Mouse (Mus musculus): Measurements from ENCODE around the gene Rnf121.

Gene Rnf121

DNA sequence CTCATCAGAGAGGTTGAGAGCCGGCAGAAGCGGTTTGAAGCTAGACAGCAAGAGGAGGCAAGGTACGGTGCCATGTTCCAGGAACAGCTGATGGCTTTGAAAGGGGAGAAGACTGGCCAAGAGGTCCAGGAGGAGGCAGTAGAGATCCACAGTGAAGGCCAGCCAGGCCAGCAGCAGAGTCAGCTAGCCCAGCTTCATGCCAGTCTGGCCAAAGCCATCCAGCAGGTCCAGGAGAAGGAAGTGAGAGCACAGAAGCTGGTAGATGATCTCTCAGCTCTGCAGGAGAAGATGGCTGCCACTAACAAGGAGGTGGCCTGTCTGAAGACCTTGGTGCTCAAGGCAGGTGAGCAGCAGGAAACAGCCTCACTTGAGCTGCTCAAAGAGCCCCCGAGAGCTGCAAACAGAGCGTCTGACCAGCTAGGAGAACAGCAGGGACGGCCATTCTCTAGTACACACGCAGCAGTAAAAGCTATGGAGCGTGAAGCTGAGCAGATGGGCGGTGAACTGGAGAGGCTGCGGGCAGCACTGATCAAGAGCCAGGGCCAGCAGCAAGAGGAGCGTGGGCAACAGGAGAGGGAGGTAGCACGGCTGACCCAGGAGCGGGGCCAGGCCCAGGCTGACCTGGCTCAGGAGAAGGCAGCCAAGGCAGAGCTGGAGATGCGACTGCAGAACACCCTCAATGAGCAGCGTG, 65.7 kb downstream of the Rnf121 start:
- DNase-seq (ENCODE audit: low spot score) = no peak

GRCm38 (mm10) chr7:101998194-101998927, 66.9 kb downstream of the Rnf121 start:
- peak; percentile 61 for DNase-seq (ENCODE audit: low spot score)

GRCm38 (mm10) chr7:101994241-101994640, 71.0 kb downstream of the Rnf121 start:
- no peak for DNase-seq (ENCODE audit: low spot score)

GRCm38 (mm10) chr7:101985081-101985480, 80.2 kb downstream of the Rnf121 start:
- DNase-seq (ENCODE audit: low spot score) = no peak

DNA sequence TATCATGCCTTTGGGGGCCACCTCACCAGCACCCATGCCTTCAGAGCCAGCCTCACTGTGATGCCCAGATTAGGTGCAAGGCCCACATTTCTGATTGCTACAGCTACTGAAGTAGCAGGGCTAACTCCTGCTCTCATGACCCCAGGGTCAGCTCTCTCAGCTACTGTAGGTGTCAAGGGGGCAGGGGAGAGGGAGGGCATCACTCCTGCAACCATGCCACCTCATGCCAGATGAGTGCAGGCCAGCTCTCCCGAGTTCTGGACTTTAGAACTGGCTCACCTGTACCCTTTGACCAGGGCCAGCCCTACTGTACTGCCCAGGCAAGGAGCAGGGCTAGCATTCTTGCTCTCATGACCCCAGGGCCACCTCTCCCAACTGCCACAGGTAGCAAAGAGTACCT, 82.5 kb downstream of the Rnf121 start:
- no peak for DNase-seq (ENCODE audit: low spot score)

- no peak for DNase-seq (ENCODE audit: low spot score)
These were observed 90.8 kb downstream of the Rnf121 start for GRCm38 (mm10) chr7:101974505-101974904.

DNA sequence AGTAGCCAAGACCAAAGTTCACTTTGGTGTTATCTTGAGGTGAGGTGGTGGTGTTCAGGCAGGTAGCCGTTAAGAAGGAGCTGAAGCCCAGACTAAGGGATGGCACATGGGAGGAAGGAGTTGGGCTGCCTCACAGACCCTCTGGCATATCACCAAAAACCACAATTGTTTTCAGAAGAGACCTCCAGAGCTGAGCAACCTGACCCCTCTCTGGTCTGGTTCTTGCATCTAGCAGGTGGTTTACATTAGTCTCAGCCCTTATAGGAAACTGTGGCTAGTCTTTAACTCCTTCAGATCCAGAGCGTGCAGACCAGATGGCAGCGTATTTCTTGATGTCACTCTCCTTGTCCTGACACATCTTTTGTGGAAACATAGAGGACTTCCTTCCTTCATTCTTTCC, 91.5 kb downstream of the Rnf121 start:
- DNase-seq (ENCODE audit: low spot score) = no peak

DNA sequence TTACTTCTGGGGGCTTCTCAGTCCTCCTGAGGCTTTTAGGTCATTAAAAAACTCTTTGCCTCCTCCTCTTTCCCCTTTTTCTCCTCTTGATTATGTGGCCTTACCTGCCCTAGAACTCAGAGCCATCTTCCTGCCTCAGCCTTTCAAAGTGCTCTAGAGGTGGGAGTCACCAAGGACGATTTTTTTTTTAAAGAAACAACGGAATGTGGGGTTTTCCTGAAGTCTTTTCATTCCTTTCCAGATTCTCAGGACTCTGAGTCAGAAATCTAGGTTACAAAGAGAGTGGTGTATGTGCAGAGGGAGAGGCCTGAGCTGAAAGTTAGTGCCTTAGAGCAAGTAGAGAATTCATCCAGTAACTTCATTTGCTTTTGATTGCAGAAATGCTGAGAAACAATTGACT, 93.5 kb downstream of the Rnf121 start:
- no peak for DNase-seq (ENCODE audit: low spot score)

DNA sequence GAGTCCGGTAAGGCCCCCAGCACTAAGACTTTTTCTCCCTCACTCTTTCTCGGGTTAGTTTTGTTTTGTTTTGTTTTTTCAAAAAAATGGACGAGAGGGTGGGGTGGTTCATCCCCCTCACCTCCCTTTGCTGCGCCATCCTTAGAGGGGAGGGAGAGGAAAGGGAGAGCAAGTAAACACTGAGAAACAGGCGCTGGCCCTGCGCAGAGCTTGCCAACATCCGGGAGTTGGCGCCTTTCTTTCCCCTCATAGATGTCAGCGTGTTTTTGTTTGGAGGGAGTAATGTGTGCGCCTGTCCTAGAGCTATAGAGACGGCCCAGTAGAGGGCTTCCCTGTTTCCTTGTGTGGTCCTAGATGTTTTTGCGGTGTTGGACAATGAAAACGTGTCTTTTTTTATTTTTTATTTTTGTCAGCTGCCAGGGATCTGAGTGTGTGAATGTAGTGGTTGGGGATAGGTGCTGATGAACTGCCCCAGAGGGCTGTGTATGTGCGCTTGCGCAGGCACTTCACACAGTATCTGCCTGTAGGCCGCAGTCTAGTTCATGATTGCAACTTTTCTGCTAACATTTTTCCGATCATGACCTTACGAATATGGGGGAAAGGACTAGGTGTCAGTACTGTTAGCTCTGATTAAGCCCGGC, 94.3 kb downstream of the Rnf121 start:
- DNase-seq (ENCODE audit: low spot score) = peak; percentile 85

DNA sequence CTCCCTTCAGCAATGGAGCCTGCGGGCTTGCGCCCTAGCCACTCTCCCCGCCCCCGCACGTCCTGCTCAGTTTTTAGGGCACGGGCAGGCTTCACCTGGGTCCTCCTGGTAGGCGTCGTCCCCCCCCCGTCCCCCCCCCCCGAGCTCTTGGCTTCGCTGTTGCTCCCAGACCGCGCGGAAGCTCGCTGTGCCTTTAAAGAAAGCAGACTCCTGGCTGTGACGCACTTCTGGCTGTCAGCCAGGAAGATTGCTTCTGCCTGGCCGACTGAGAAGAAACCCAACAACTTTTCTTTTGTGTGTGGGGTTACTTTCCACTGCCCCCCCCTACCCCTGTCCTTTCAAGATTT, 94.9 kb downstream of the Rnf121 start:
- DNase-seq (ENCODE audit: low spot score) = peak; percentile 91

DNA sequence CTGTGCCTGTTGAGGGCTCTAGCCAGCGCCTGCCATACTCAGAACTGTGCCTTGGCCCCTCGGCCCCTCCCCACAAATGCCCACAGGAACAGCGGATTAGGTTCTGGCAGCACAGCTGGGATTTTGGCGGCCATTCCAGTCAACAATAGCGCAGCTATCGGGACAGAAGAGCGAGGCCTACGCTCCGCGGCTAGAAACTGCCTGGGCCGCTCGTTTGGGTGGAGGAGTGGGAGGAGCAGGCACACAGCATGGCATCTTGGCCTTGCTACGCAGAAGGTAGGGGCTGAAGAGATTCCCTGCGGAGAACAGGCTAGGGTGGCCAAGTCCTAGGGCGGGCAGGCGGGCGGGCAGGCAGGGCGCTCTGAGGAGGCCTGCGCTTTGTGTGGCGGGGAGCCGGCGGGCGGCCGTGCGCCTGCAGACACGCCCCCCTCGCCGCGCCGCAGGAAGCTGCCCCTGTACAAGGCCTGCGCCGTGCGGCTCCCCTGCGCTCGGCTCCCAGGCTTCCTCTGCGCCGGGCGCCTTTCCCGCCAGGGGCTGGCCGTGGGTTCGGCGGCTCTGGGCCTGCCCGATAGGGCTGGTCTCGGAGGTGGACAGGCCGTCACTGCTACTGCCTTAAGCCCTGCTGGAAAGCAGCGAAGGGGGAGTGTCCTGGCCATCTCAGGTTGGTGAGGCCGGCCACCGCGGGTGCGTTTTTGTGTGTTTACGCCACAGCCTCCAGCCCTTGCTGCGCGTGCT, 95.4 kb downstream of the Rnf121 start:
- DNase-seq (ENCODE audit: low spot score) = peak; percentile 85

Measured in T-cell, adult 2 months (primary cell).